Mouse (Mus musculus) embryonic stem cell, embryonic (primary cell): ENCODE data around the gene Zmynd8.

Experiments
- CTCF ChIA-PET, 4 experiments: fragments of 300-600 bp in 2 of 4; fragments of 350-600 bp in 2 of 4; sonication (Branson Sonifier 250); formaldehyde crosslinking; loops; one replicate each; lab custom pipeline; 2022; ENCODE audit warnings: inconsistent platforms in 2 of 4; lab: Charles Lee
- POLR2A ChIA-PET, 4 experiments: fragments of 300-600 bp in 2 of 4; fragments of 350-600 bp in 2 of 4; sonication (Branson Sonifier 250); formaldehyde crosslinking; loops; one replicate each; lab custom pipeline; 2022; ENCODE audit warnings: antibody characterized with exemption in 4 of 4, inconsistent platforms in 1 of 4; lab: Charles Lee

Zmynd8 gene

DNA sequence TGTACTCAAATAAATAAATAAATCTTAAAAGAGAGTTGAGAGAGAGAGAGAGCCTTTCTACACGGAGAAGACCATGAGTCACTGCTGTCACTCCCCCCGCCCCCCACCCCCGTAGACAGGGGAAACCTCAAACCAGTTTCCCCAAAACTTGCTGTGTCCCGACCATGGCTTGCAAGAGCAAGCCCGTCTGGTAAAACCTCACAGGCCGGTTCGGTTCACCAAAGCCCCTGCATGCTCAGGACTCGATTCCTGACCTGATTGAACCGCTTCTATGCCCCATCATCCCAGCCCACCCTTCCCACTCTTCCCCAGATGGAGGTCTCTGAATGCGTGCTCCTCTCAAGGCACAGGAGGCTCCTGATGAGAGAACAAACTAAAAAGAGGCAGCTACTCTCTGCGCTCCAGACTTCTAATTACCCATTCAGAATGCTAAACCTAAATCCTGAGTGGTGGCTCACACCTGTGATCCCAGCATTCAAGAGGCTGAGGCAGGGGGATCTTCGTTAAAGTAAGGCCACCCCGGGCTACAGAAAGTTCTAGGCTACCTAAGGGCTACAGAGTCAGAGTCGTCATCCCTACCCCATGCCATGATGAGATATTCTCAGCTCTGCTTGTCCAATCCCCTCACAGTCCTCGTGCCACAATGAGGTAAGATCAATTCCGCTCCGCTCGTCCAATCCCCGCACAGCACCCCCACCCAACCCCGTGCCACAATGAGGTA lies 37.7 kb downstream of the Zmynd8 start:
- POLR2A ChIA-PET = interaction anchor here in 3 of 4 experiments (0.6 to 12.2 kb wide), 34 partner anchors 9 to 1941 kb away, joined by 3 to 251 read pairs (median 5); partner anchors contain the start of gene Zmynd8 (in 2 of the 3)
- CTCF ChIA-PET = interaction anchor here in 3 of 4 experiments (0.6 to 1.5 kb wide), 10 partner anchors 13 to 485 kb away, joined by 3 to 4 read pairs (median 3); no protein-coding TSS in a partner anchor

DNA sequence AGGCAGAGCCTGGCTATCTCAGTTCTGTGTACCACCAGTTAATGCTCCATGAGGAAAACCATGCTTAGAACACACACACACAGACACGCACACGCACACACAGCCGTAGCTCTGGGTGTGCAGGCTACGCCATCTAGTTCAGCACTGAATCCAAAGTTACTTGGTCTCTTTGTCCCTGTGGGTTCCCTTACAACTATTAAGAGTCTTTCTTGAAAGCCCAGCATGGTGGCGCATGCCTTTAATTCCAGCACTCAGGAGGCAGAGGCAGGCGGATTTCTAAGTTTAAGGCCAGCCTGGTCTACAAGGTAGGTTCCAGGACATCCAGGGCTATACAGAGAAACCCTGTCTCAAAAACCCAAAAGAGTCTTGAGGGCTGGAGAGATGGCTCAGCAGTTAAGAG lies 38.4 kb downstream of the Zmynd8 start:
- ChIA-PET POLR2A (interaction anchor here in 3 of 4 experiments (0.7 to 12.2 kb wide), 31 partner anchors 8 to 691 kb away, joined by 3 to 251 read pairs (median 6); partner anchors contain the start of gene Zmynd8 (in 2 of the 3)), CTCF (interaction anchor here in 3 of 4 experiments (0.6 to 1.6 kb wide), 8 partner anchors 8 to 484 kb away, joined by 3 to 4 read pairs (median 3); no protein-coding TSS in a partner anchor)

DNA sequence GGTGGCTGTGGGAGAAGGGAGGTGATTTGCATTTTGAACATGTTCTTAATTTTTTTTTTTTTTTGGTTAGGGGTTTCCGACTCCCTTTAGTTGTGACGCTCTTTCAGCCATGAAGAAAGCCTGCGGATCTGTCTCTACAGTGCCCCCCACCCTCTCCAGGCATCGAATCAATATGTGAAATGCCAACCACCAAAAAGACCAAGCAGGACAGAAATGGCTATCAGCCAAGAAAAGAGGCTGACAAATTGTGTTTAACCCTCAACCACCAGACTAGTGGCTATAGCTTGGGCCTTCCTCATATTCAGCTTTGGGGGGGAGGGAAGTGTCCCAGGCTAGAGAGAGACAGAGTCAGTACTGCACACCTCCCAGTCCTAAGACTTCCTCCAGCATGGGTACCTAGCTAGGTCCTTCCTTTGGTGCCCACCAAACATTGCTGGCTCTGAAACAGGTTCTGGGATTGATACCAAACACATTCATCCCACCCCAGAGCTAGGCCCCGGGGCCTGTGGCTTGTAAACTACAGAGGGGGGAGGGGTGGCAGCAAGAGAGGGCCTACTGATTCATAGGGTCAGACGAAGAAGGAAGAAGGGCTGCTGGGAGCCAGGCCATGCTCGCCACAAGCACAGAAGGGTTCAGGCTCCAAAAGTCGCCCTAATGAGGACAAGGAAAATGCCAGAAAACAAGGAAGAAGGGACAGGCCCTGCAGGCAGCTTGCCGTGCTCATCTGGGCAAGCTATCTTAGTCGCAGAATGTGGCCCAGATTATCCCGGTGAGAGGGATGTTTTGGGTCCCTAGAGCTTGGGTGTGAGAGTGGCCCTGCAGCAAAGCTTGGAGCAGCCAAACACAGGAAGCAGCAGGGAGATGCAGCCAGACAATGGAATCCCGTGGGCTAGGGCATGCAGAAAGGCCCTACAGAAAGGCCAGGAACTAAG lies 40.1 kb downstream of the Zmynd8 start:
- POLR2A ChIA-PET = interaction anchor here (0.7 to 12.2 kb wide), 60 partner anchors 9 to 1066 kb away, joined by 3 to 251 read pairs (median 7); partner anchors contain the start of genes Zmynd8 (in 3 of the 4) and Ncoa3 (in 2 of the 4)

DNA sequence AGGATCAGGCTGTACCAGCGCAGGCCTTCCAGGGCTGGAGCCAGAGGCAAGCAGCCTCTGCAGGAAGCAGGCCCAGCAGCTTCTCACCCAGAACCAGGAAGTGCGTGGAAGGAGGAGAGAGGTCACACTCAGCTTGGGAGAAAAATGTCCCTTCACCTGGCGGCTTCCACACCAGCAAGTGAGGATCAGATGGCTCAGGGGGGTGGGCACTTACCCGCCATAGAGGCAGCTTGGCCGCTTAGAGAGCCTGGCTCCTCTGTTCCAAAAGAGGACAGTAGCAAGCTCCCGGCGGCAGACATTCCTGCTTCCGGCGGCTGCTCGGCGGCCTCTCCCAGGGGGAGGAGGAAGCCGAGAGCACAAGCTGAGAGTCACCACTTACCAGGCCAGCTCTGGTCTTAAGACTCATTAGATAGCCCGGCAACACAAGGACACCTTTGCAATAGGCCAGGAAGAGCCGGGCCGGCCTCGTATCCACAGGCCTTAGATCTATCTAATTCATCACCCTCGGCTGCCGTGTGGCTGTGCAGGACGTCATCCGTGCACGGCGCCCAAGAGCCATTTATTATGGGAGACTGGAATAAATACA lies 40.9 kb downstream of the Zmynd8 start:
- POLR2A ChIA-PET = interaction anchor here (0.6 to 12.2 kb wide), 72 partner anchors 8 to 560 kb away, joined by 3 to 251 read pairs (median 4); partner anchors contain the start of genes Zmynd8 (in 3 of the 4) and Ncoa3 (in 1 of the 4)
- CTCF ChIA-PET = interaction anchor here in 3 of 4 experiments (0.5 to 2.2 kb wide), 15 partner anchors 10 to 264 kb away, joined by 3 to 10 read pairs (median 3); partner anchors contain the start of gene Zmynd8 (in 1 of the 3)

More for the DNA sequence above, 40.1 kb downstream of the Zmynd8 start:
- CTCF ChIA-PET = interaction anchor here in 2 of 4 experiments (0.8 to 2.2 kb wide), 10 partner anchors 10 to 629 kb away, joined by 3 to 10 read pairs (median 4); partner anchors contain the start of gene Zmynd8 (in 1 of the 2)

DNA sequence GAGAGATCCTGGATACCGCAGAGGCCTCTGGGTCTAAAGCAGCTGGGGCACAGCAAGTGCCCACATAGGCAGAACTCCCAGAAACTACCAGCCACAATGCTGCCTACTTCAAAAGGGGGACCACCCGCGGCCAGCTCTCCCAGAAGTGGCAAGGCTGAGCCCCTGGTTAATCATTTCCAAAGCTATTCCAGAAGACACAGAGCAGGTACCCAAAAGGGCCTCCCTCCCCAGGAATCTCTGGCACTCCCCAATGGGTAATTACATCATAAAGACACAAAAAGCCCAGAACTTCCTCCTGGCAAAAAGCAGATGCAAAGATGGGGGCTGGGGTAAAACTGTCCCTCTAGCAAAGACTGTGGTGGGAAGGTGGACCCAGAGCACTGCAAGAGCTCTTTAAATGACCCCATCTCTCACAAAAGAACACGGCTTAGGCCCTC lies 41.4 kb downstream of the Zmynd8 start:
- ChIA-PET POLR2A (interaction anchor here (0.5 to 12.2 kb wide), 73 partner anchors 8 to 561 kb away, joined by 3 to 251 read pairs (median 5); partner anchors contain the start of genes Zmynd8 (in 3 of the 4) and Ncoa3 (in 1 of the 4)), CTCF (interaction anchor here in 3 of 4 experiments (0.5 to 2.2 kb wide), 16 partner anchors 11 to 264 kb away, joined by 3 to 10 read pairs (median 3); partner anchors contain the start of gene Zmynd8 (in 1 of the 3))

DNA sequence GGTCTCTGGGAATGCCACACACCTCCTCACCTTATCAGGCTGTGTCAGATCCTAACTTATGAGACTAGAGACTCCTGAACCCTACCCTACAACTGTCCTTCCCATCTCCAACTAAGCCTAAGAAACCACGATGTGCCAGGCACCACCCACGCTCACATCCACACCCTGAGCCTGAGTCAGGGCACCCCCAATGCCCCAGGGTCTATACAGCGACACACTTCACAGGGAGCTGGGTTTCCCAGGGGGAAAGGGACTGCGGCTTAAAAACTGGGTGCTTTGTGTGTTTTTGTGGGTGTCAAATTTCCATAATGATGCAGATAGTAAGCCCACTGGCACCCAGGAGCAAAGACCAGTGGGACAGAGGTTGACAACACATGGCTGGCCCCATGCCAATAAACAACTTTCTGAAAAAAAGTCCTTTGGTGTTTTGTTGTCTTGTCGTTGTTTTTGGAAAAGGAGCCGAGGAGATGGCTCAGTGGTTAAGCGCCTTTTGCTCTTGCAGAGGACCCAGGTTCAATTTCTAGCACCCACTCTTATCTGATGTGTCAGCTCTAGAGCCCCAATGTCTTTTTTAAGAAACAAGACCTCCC lies 42.1 kb downstream of the Zmynd8 start:
- POLR2A ChIA-PET = interaction anchor here (0.7 to 12.2 kb wide), 62 partner anchors 8 to 561 kb away, joined by 3 to 251 read pairs (median 5); partner anchors contain the start of genes Zmynd8 (in 3 of the 4) and Ncoa3 (in 1 of the 4)
- CTCF ChIA-PET = interaction anchor here in 3 of 4 experiments (0.5 to 2.2 kb wide), 7 partner anchors 12 to 141 kb away, joined by 3 to 10 read pairs (median 3); no protein-coding TSS in a partner anchor

DNA sequence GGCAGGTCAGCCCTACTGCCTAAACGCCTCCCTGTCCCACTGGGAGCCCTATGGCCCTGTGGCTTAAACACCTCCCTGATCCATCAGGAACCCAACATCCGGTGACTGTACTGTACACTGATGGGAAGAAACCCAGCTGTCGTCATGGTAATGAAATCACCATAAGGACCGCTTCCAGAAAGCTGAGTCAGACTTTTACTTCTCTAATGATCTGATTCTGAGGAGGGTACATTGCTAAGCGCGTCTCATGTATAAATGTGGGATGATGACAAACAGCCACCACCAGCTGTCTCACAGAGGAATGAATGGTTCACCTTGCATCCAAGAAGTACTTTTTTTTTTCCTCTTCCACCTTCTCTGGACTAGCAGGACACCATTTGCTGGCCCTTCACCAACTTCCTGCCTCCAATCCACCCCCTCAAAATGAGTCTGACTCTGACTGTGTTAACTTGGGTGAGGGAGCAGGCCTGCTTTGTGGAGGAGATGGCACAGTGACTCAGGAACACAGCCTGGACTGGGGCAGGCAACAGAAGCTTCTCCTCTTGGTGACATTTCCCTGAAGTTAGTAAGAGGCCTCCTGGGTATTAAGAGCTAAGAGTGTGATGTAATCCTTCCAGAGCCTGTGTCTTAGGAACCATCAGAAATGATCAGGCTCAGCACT lies 43.0 kb downstream of the Zmynd8 start:
- CTCF ChIA-PET = interaction anchor here in 2 of 4 experiments (0.5 kb wide), 2 partner anchors 142 to 167 kb away, joined by 3 read pairs; no protein-coding TSS in a partner anchor

DNA sequence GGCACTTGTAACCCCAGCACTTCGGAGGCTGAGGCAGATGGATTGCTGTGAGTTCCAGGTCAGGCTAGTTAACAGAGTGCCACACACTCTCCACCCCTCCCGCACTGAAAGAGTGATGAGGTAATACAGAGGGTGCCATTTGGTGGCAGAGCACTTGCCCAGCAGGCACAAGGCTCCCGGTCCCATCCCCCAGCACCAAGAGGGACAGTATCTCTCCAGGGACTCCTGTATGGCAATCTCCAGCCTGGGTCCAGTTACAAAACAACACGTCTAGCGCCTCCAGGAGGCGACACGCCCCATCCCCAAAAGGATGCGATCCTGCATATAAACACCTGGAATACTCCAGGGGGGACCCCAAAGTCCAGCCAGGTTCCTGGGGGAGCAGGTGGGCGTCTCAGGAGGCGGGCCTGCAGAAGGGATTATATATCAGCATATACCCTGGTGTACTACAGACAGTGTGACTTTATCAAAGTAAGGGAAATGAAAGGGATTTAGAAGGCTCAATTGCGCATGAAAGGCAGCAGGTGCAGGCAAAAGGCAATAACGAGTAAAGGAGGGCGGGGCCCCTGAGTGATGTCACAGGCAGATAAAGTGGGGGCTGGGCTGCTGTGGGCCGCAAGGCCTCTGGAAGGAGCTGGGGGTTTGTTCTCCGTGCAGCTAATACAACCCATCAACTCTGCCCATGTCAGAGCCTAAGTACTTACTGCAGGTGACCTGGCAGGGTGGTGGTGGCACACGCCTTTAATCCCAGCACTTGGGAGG lies 44.4 kb downstream of the Zmynd8 start:
- CTCF ChIA-PET = interaction anchor here in 1 of 4 experiments (1.2 kb wide), 1 partner anchor 12 kb away, joined by 3 read pairs; no protein-coding TSS in a partner anchor
- POLR2A ChIA-PET = interaction anchor here (0.6 to 12.2 kb wide), 22 partner anchors 9 to 1292 kb away, joined by 3 to 251 read pairs (median 6); partner anchors contain the start of gene Zmynd8 (in 1 of the 4)

More for the DNA sequence above, 43.0 kb downstream of the Zmynd8 start:
- POLR2A ChIA-PET = interaction anchor here (1.0 to 12.2 kb wide), 25 partner anchors 8 to 63 kb away, joined by 3 to 251 read pairs (median 11); partner anchors contain the start of gene Zmynd8 (in 1 of the 4)

DNA sequence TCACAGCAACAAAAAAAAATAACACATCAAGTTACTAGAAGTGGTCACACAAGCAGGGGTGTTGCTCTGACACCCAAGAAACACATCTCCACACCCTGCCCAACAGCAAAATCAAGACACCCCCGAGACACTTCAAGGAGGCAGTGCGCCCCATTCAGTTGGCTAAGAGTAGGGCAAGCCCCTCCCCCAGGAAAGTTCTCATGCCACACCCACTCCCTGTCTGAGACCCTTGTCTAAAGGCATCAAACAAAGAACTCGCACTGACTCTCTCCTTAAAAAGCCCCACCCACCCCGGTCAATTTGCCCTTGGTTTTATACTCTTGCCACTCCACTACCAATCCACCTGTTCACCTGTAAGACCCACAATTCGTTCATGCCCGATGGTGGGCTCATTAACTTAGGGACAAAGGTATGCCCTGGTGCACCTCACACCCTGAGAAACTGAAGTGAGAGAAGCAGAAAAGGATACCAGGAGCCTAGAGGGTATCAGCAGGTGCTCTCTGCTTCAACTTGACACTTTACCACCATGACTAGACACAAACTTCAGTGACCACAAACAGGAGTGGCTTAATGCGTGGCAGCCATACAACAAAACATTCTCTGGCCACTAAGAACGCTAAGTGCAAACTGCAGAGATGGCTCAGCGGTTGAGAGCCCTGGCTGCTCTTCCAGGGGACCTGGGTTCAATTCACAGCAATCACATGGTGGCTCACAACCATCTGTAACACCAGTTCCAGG lies 45.8 kb downstream of the Zmynd8 start:
- CTCF ChIA-PET = interaction anchor here in 1 of 4 experiments (0.6 to 1.2 kb wide), 2 partner anchors 14 to 26 kb away, joined by 3 to 4 read pairs; no protein-coding TSS in a partner anchor

DNA sequence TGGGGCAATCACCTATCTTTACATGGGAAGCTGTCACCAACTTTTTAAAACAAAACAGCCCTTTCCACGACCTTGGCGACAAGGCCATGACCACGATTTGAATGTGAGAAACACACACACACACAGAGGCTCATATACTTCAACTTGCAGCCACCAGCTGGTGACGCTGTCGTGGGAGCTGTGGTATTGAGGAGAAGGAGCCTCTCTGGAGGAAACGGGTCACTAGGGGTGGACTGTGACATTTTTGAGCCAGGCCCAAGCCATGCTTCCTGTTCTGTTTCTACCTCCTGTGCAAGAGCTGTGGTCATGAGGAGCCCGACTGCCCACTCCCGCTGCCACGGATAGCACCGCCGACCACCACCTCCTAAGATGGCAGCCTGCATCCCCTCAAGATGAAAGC lies 46.4 kb downstream of the Zmynd8 start:
- ChIA-PET POLR2A (interaction anchor here in 2 of 4 experiments (0.6 to 5.1 kb wide), 7 partner anchors 8 to 179 kb away, joined by 3 to 27 read pairs (median 6); no protein-coding TSS in a partner anchor), CTCF (interaction anchor here in 2 of 4 experiments (0.5 to 0.6 kb wide), 3 partner anchors 27 to 515 kb away, joined by 3 to 4 read pairs (median 3); no protein-coding TSS in a partner anchor)

More for the DNA sequence above, 45.8 kb downstream of the Zmynd8 start:
- POLR2A ChIA-PET = interaction anchor here in 3 of 4 experiments (0.6 to 11.1 kb wide), 12 partner anchors 7 to 1677 kb away, joined by 3 to 216 read pairs (median 6); partner anchors contain the start of gene Zmynd8 (in 1 of the 3)

DNA sequence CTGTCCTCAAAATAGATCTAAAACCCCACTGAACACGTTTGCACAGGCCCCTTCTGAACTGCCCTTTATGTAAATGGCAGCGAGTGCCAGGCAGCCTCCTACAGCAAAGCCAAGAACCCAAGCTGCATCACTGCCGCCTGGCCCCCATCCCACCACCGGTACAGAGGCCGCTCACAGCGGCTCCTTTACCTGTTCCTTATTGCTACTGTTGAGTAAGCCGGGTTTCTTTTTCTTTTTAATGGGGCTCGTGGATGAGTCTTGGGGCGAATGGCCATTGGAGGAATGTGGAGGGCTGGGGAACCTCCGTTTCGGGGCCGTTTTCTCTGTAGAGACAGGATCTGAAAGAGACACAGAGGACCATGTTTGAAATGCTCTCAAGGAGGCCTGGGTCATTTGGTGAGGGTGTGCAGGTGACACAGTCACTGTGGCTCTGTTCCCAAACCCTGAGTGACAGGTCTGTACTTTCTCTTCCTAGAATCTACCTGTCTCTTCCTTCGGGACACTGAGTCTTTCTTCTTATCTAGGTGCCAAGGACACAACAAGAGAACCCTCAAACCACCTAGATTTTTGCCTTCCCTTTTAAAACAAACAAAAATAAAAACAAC lies 46.9 kb downstream of the Zmynd8 start:
- CTCF ChIA-PET = interaction anchor here in 2 of 4 experiments (0.5 to 1.9 kb wide), 3 partner anchors 19 to 516 kb away, joined by 3 to 7 read pairs (median 3); no protein-coding TSS in a partner anchor
- POLR2A ChIA-PET = interaction anchor here in 3 of 4 experiments (0.5 to 5.1 kb wide), 22 partner anchors 9 to 325 kb away, joined by 3 to 27 read pairs (median 5); partner anchors contain the start of gene Zmynd8 (in 1 of the 3)

DNA sequence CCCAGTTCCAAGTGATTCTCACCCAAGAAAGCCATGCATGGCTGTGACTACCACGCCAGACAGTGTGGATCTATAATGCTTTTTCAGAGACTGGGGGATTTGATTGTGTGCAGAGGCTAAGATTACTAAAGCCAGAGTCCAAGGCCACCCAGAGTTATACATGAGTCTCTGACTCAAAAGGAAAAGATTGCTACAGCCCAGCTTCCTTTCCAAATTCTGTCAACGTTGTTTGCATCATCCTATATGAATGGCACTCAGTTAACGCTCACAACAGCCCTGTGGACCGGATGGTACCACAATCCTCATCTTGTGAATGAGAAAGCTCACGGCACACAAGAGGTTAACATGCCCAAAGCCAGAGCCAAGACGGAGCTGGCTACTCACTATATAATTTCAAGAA lies 48.0 kb downstream of the Zmynd8 start:
- CTCF ChIA-PET = interaction anchor here in 1 of 4 experiments (0.6 to 1.9 kb wide), 5 partner anchors 10 to 82 kb away, joined by 3 to 7 read pairs (median 3); partner anchors contain the start of gene Zmynd8
- POLR2A ChIA-PET = interaction anchor here (0.6 to 5.1 kb wide), 21 partner anchors 10 to 117 kb away, joined by 3 to 27 read pairs (median 5); partner anchors contain the start of gene Zmynd8 (in 1 of the 4)

DNA sequence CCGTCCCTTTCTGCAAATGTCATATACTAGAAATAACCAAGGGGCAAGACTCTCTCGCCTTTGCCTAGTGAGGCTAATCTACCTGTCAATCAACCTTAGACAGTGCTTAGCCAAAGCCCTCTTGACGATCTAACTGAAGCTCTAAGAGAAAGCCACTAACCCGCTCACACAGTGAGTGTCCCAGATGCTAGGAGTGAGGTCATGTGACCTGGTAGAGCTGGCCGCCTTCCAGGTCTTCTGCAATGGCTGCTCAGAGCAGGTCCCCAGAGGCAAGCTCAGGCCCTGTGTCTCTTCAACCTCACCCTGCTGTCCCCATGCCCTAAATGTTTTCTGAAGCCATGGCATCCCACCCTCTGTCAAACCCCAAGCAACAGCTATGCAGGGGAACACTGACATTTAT lies 49.7 kb downstream of the Zmynd8 start:
- ChIA-PET POLR2A (interaction anchor here in 3 of 4 experiments (0.6 to 5.1 kb wide), 18 partner anchors 9 to 90 kb away, joined by 3 to 27 read pairs (median 4); no protein-coding TSS in a partner anchor), CTCF (interaction anchor here in 1 of 4 experiments (0.9 to 1.0 kb wide), 2 partner anchors 30 to 33 kb away, joined by 3 to 4 read pairs; no protein-coding TSS in a partner anchor)
